ENCODE assay signal across 8 mouse cellular contexts in genomic region chr9:66980458-66980857, GRCm38 (mm10). TPM values are rescaled to one million over a fixed set of nuclear protein-coding genes. Genes with fewer than 3 reads are reported as not detected.
DNase-seq lines count a peak whose midpoint lies in the region; ATAC-seq and TF ChIP-seq lines count a peak whose summit lies in the region.

No protein-coding gene starts in this region.

- DNase-seq in cerebellum, adult 11 months: peak; percentile 23
- DNase-seq in cerebellum, adult 11-12 months: no peak
- peak in 1 of 2 experiments; percentile 35 for DNase-seq in cerebellum, adult 2 months
- DNase-seq in gastrocnemius, postnatal 10 days: peak; percentile 77
- peak; percentile 73 for DNase-seq in layer of hippocampus, adult 9-10 months (ENCODE audit: low spot score)
- DNase-seq in lung, postnatal 0 days (ENCODE audit: low spot score): peak; percentile 78
- DNase-seq in spleen, adult 2 months (ENCODE audit: low read depth in 1 of 2, low spot score in 2 of 2): peak; percentile 52 to 62

- 11% methylated on average over 5 of the region's 5 CpGs for WGBS in cerebellum, adult 2 months
- WGBS in lung, postnatal 0 days: 10% methylated on average over 5 of the region's 5 CpGs
- 7% methylated on average over 5 of the region's 5 CpGs for WGBS in spleen, adult 2 months

- no peaks in the 10 kb centered on the region for H3K4me1 ChIP-seq in ES-Bruce4 (ENCODE audit: control insufficient read depth, insufficient read depth, low read length)
- no peaks in the 10 kb centered on the region for H3K4me1 ChIP-seq in cerebellum, adult 2 months (ENCODE audit: control insufficient read depth, insufficient read depth, low read length)
- no peaks in the 10 kb centered on the region for H3K4me1 ChIP-seq in lung, postnatal 0 days (ENCODE audit: insufficient read depth, low read depth, low read length)
- H3K4me1 ChIP-seq in spleen, adult 2 months (ENCODE audit: control insufficient read depth, insufficient read depth, insufficient read length): peaks cover 5% of the 10 kb centered on the region; the same call in 1 of the 2 replicates

- H3K9ac ChIP-seq in ES-Bruce4 (ENCODE audit: low read depth, poor library complexity, severe bottlenecking): no peak overlapping the region
- no peak overlapping the region for H3K9ac ChIP-seq in lung, postnatal 0 days (replicated peaks; ENCODE audit: low read depth)

- peak; percentile 59 for ATAC-seq in lung, postnatal 0 days

- no peaks in the 10 kb centered on the region for H3K9me3 ChIP-seq in ES-Bruce4 (replicated peaks; ENCODE audit: control insufficient read depth, insufficient read depth, low read length, poor library complexity, severe bottlenecking)
- H3K9me3 ChIP-seq in lung, postnatal 0 days (ENCODE audit: low read length): no peaks in the 10 kb centered on the region

- no peak overlapping the region for H3K4me3 ChIP-seq in ES-Bruce4 (ENCODE audit: low read depth, low read length)
- no peak overlapping the region for H3K4me3 ChIP-seq in cerebellum, adult 2 months (replicated peaks; ENCODE audit: insufficient read depth, low read depth, low read length)
- no peak overlapping the region for H3K4me3 ChIP-seq in lung, postnatal 0 days (ENCODE audit: low read depth, low read length)
- no peak overlapping the region for H3K4me3 ChIP-seq in spleen, adult 2 months (ENCODE audit: extremely low read depth, insufficient read depth, insufficient read length)

- no peak for TF ChIP-seq POLR2A in ES-Bruce4 (IDR thresholded peaks at IDR 0.05; ENCODE audit: insufficient read depth, low read length)
- no peak for TF ChIP-seq POLR2A in cerebellum, adult 2 months (IDR thresholded peaks at IDR 0.05; ENCODE audit: borderline replicate concordance, insufficient read depth, low read length)
- no peak for TF ChIP-seq POLR2A in spleen, adult 2 months (IDR thresholded peaks at IDR 0.05; ENCODE audit: low read depth, low read length)

- peak; percentile 72 for TF ChIP-seq CTCF in ES-Bruce4 (IDR thresholded peaks at IDR 0.05; ENCODE audit: low read depth, low read length)
- peak; percentile 58 for TF ChIP-seq CTCF in cerebellum, adult 2 months (IDR thresholded peaks at IDR 0.05; ENCODE audit: borderline replicate concordance, insufficient read depth, low read depth, low read length)
- TF ChIP-seq CTCF in lung, postnatal 0 days (IDR thresholded peaks at IDR 0.05): peak; percentile 93
- peak; percentile 66; the same call in 1 of the 2 replicates for TF ChIP-seq CTCF in spleen, adult 2 months (IDR thresholded peaks at IDR 0.05; ENCODE audit: extremely low read depth, insufficient read depth, insufficient read length, insufficient replicate concordance)

- H3K27me3 ChIP-seq in ES-Bruce4 (ENCODE audit: control insufficient read depth, insufficient read depth, low read length, poor library complexity, severe bottlenecking): peaks cover 1% of the 10 kb centered on the region; the same call in 1 of the 2 replicates
- no peaks in the 10 kb centered on the region for H3K27me3 ChIP-seq in cerebellum, adult 2 months (ENCODE audit: control insufficient read depth, insufficient read depth, low read length)
- H3K27me3 ChIP-seq in lung, postnatal 0 days (replicated peaks; ENCODE audit: insufficient read depth, low read length): no peaks in the 10 kb centered on the region
- H3K27me3 ChIP-seq in spleen, adult 2 months (ENCODE audit: control insufficient read depth, insufficient read depth, low read length): no peaks in the 10 kb centered on the region

- H3K36me3 ChIP-seq in ES-Bruce4 (ENCODE audit: control insufficient read depth, insufficient read depth, low read length, poor library complexity, severe bottlenecking): no peaks in the 10 kb centered on the region
- H3K36me3 ChIP-seq in lung, postnatal 0 days (ENCODE audit: insufficient read depth, low read length): no peaks in the 10 kb centered on the region
- H3K36me3 ChIP-seq in spleen, adult 2 months (ENCODE audit: control insufficient read depth, insufficient read depth, low read length): no peaks in the 10 kb centered on the region

- TF ChIP-seq EP300 in ES-Bruce4 (IDR thresholded peaks at IDR 0.05; ENCODE audit: insufficient read depth, low read depth, low read length): no peak
- TF ChIP-seq EP300 in lung, postnatal 0 days (IDR thresholded peaks at IDR 0.05): no peak

- no peak overlapping the region for H3K4me2 ChIP-seq in lung, postnatal 0 days (replicated peaks; ENCODE audit: low read depth, low read length)

- no peak overlapping the region for H3K27ac ChIP-seq in ES-Bruce4 (ENCODE audit: insufficient read depth, low read length)
- no peak overlapping the region for H3K27ac ChIP-seq in cerebellum, adult 2 months (ENCODE audit: insufficient read depth, low read length)
- H3K27ac ChIP-seq in lung, postnatal 0 days (ENCODE audit: low read length): no peak overlapping the region
- H3K27ac ChIP-seq in spleen, adult 2 months (ENCODE audit: insufficient read depth, low read length): no peak overlapping the region

RNA-seq across cellular contexts. Expression of gene Lactb, which starts 5.2 kb away (rescaled TPM):
- 11.8 and 12.2 TPM in 2 replicates for polyA plus RNA-seq in ES-Bruce4 (2011; ENCODE audit: insufficient read depth, insufficient read length, low read depth, missing spikeins)
- 13.2 and 13.6 TPM in 2 replicates for polyA plus RNA-seq in cerebellum, adult 2 months (2012; rRNA removed)
- total RNA-seq in gastrocnemius, postnatal 10 days (2021): 10 to 100 TPM; 19.1 to 22.4 TPM
- 13.8 and 15.4 TPM in 2 replicates for polyA plus RNA-seq in lung, postnatal 0 days (2015; fragmentation: Nextera tagmentation; extraction: Ambion mirVana)
- polyA plus RNA-seq in spleen, adult 2 months (2012; rRNA removed): 9.5 and 23.7 TPM in 2 replicates

RNA-seq across cellular contexts. Expression of gene Rps27l, which starts 34.6 kb away (rescaled TPM):
- 880 and 921 TPM in 2 replicates for polyA plus RNA-seq in ES-Bruce4 (2011; ENCODE audit: insufficient read depth, insufficient read length, low read depth, missing spikeins)
- 53.7 and 55.7 TPM in 2 replicates for polyA plus RNA-seq in cerebellum, adult 2 months (2012; rRNA removed)
- 100 to 1,000 TPM; 215 to 237 TPM for total RNA-seq in gastrocnemius, postnatal 10 days (2021)
- polyA plus RNA-seq in lung, postnatal 0 days (2015; fragmentation: Nextera tagmentation; extraction: Ambion mirVana): 572 and 579 TPM in 2 replicates
- polyA plus RNA-seq in spleen, adult 2 months (2012; rRNA removed): 11.4 and 13.3 TPM in 2 replicates

Comparison
In these comparisons a context has a peak if more than half of its experiments do, and no peak if none do; other contexts are left out.
1. RNA of gene Rps27l, which starts 34.6 kb away (polyA plus RNA-seq): 880 to 921 TPM in ES-Bruce4 and 572 to 579 TPM in lung, postnatal 0 days; 53.7 to 55.7 TPM in cerebellum, adult 2 months and 11.4 to 13.3 TPM in spleen, adult 2 months; every median in the first group is over 10 times any median in the second.
2. Peak in every context shown above with its lines, with median percentiles within 50 percentile points of each other: CTCF ChIP-seq.